Mouse (Mus musculus) MEL (cell line): ENCODE data around the gene Tex10.

ENCODE experiments used
- CTCF ChIP-seq, 3 experiments: IDR thresholded peaks in 2 of 3; conservative IDR thresholded peaks in 1 of 3; 2 replicates each; pipeline ENCODE4 v1.5.1; 2011 to 2012; ENCODE audit warnings: low read length in 3 of 3, low read depth in 2 of 3, mild to moderate bottlenecking in 2 of 3, improper control_type of control experiment in 1 of 3, inconsistent platforms in 1 of 3, mixed read lengths in 1 of 3, moderate library complexity in 1 of 3; ENCODE audit not compliant: control insufficient read depth in 1 of 3, insufficient read depth in 1 of 3, poor library complexity in 1 of 3, severe bottlenecking in 1 of 3
- MAFK ChIP-seq: IDR thresholded peaks from 2 replicates; pipeline ENCODE4 v1.6.1; 2011; ENCODE audit warnings: low read depth, mild to moderate bottlenecking, low read length, improper control_type of control experiment, borderline replicate concordance
- NELFE ChIP-seq: IDR thresholded peaks from 2 replicates; pipeline ENCODE4 v1.6.1; 2011; ENCODE audit warnings: low read depth, low read length, improper control_type of control experiment
- TCF12 ChIP-seq: IDR thresholded peaks from 2 replicates; pipeline ENCODE4 v1.6.1; 2014; ENCODE audit warnings: low read depth, mild to moderate bottlenecking, inconsistent platforms, low read length, improper control_type of control experiment, moderate library complexity
- USF2 ChIP-seq, 2 experiments: IDR thresholded peaks; 2 replicates each; pipeline ENCODE4 v1.6.1; 2011 to 2012; ENCODE audit warnings: improper control_type of control experiment in 2 of 2, low read length in 2 of 2, borderline replicate concordance in 1 of 2, inconsistent platforms in 1 of 2, low read depth in 1 of 2, mild to moderate bottlenecking in 1 of 2; ENCODE audit not compliant: insufficient read depth in 1 of 2

DNA sequence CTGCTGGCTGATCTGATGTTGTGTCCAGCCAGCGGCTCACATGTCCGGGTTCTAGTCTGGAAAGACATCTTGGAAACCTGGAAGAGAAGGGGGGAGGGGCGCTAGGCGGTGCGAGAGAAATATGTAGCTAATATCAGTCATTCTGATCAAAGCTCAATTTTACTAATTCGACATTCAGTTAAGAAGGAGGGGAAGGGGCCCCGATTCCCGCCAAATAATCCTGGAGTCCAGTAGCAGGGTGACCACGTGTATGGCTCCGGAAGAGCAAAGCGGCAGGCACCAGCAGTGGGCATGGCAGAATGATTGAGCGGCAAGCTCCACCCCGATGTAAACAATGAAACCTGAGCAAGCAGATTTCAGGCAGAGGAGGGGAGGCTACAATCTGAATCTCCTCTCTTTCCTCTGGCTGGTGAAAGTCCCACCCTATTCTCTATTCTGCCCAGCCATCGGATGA is 18.1 kb upstream of the Tex10 start:
- no peak for TF ChIP-seq NELFE
- TF ChIP-seq TCF12 = no peak
- no peak for TF ChIP-seq USF2 (IDR thresholded peaks at IDR 0.05; ENCODE audit: borderline replicate concordance in 1 of 2, insufficient read depth in 1 of 2, low read depth in 1 of 2, low read length in 2 of 2)
- TF ChIP-seq MAFK = no peak
- TF ChIP-seq CTCF (IDR thresholded peaks at IDR 0.05 in 2 of 3, conservative IDR thresholded peaks at IDR 0.05 in 1 of 3; ENCODE audit: control insufficient read depth in 1 of 3, insufficient read depth in 1 of 3, low read depth in 2 of 3, low read length in 3 of 3, poor library complexity in 1 of 3, severe bottlenecking in 1 of 3) = no peak
